Mouse (Mus musculus) mature B cell (primary cell): ENCODE measurements around the gene Ppp2r5c.

Experiments used
- in situ Hi-C: fragments of 300-500 bp; cut with MboI; formaldehyde crosslinking; loops from 2 replicates; pipeline ENCODE4 v1.14.3; 2019

Gene Ppp2r5c

GRCm38 (mm10) chr12:110555536-110556240 is 108.8 kb downstream of the Ppp2r5c start:
- in situ Hi-C loops: no loop called here

- in situ Hi-C loops: no loop called here
These were observed 110.1 kb downstream of the Ppp2r5c start for GRCm38 (mm10) chr12:110556861-110557628.

GRCm38 (mm10) chr12:110558175-110558574 is 111.3 kb downstream of the Ppp2r5c start:
- in situ Hi-C loops: no loop called here

GRCm38 (mm10) chr12:110563383-110563782 is 116.5 kb downstream of the Ppp2r5c start:
- in situ Hi-C loops: no loop called here

GRCm38 (mm10) chr12:110564848-110565247 is 117.9 kb downstream of the Ppp2r5c start:
- in situ Hi-C loops: no loop called here

GRCm38 (mm10) chr12:110566366-110566765 is 119.4 kb downstream of the Ppp2r5c start:
- in situ Hi-C loops: no loop called here

- in situ Hi-C loops: no loop called here
These were observed 124.1 kb downstream of the Ppp2r5c start for GRCm38 (mm10) chr12:110571050-110571449.

- in situ Hi-C loops: no loop called here
These were observed 125.4 kb downstream of the Ppp2r5c start for GRCm38 (mm10) chr12:110572351-110572750.

GRCm38 (mm10) chr12:110573635-110574034 is 126.7 kb downstream of the Ppp2r5c start:
- in situ Hi-C loops: no loop called here

- in situ Hi-C loops: no loop called here
These were observed 129.0 kb downstream of the Ppp2r5c start for GRCm38 (mm10) chr12:110575926-110576325.

- in situ Hi-C loops: no loop called here
These were observed 131.4 kb downstream of the Ppp2r5c start for GRCm38 (mm10) chr12:110578333-110578732.

GRCm38 (mm10) chr12:110588622-110589021 is 141.7 kb downstream of the Ppp2r5c start:
- in situ Hi-C loops: no loop called here

GRCm38 (mm10) chr12:110590804-110591259 is 143.9 kb downstream of the Ppp2r5c start:
- in situ Hi-C loops: loop anchor here (5.0 to 10.0 kb wide), 2 partner anchors 114 to 251 kb away; partner anchors contain the start of genes Hsp90aa1 and Mok

- in situ Hi-C loops: loop anchor here (5.0 to 10.0 kb wide), 2 partner anchors 113 to 251 kb away; partner anchors contain the start of genes Hsp90aa1 and Mok
These were observed 144.5 kb downstream of the Ppp2r5c start for GRCm38 (mm10) chr12:110591260-110591883.

- in situ Hi-C loops: loop anchor here (10.0 kb wide), 1 partner anchor 106 kb away; the partner anchor contains the start of gene Hsp90aa1
These were observed 151.6 kb downstream of the Ppp2r5c start for GRCm38 (mm10) chr12:110598527-110598926.

GRCm38 (mm10) chr12:110599791-110600190 is 152.9 kb downstream of the Ppp2r5c start:
- in situ Hi-C loops: loop anchor here (10.0 kb wide), 1 partner anchor 105 kb away; the partner anchor contains the start of gene Hsp90aa1

- in situ Hi-C loops: no loop called here
These were observed 153.5 kb downstream of the Ppp2r5c start for GRCm38 (mm10) chr12:110600225-110600991.

- in situ Hi-C loops: no loop called here
These were observed 154.6 kb downstream of the Ppp2r5c start, which contains the start of gene Dync1h1 for GRCm38 (mm10) chr12:110601241-110602218. Gene Dync1h1 (plus strand): TSS chr12:110601452.

- in situ Hi-C loops: no loop called here
These were observed 159.2 kb downstream of the Ppp2r5c start for GRCm38 (mm10) chr12:110606161-110606560.

GRCm38 (mm10) chr12:110606676-110607075 is 159.8 kb downstream of the Ppp2r5c start:
- in situ Hi-C loops: no loop called here
